Mouse (Mus musculus) limb, embryonic 14.5 days (tissue): ENCODE measurements around the gene Klc1. TPM values are rescaled to one million over a fixed set of nuclear protein-coding genes. Genes with fewer than 3 reads are reported as not detected.

Source experiments
- ATAC-seq: fragments of 200-750 bp; cut with Nextera tagmentation; 2 replicates; pipeline ENCODE4 v1.8.0; 2017; ENCODE audit warnings: low read depth, moderate number of reproducible peaks, moderate TSS enrichment; ENCODE audit not compliant: low FRiP score
- DNase-seq: peaks from one replicate; pipeline ENCODE4 v3.0.0-alpha.2; 2015; ENCODE audit warnings: low spot score
- H3K27ac ChIP-seq: fragments of 300-500 bp; sonication (generic); replicated peaks from 2 replicates; pipeline ENCODE4 v1.5.1; 2014; ENCODE audit warnings: low read depth, mild to moderate bottlenecking, low read length, moderate library complexity, mixed read lengths
- H3K27me3 ChIP-seq: fragments of 300-500 bp; sonication (generic); 2 replicates; pipeline ENCODE4 v1.6.1; 2014; ENCODE audit warnings: low read length, mixed read lengths; ENCODE audit not compliant: control insufficient read depth, insufficient read depth
- H3K36me3 ChIP-seq: fragments of 300-500 bp; sonication (generic); 2 replicates; pipeline ENCODE4 v1.6.1; 2014; ENCODE audit warnings: mild to moderate bottlenecking, low read length, moderate library complexity, mixed read lengths; ENCODE audit not compliant: control insufficient read depth, insufficient read depth
- H3K4me1 ChIP-seq: fragments of 300-500 bp; sonication (generic); 2 replicates; pipeline ENCODE4 v1.6.1; 2014; ENCODE audit warnings: antibody characterized with exemption, low read length, mixed read lengths; ENCODE audit not compliant: control insufficient read depth, insufficient read depth
- H3K4me2 ChIP-seq: fragments of 300-500 bp; sonication (generic); replicated peaks from 2 replicates; pipeline ENCODE4 v1.6.1; 2014; ENCODE audit warnings: low read depth, mild to moderate bottlenecking, low read length, moderate library complexity; ENCODE audit not compliant: severe bottlenecking
- H3K4me3 ChIP-seq: fragments of 300-500 bp; sonication (generic); replicated peaks from 2 replicates; pipeline ENCODE4 v1.5.1; 2014; ENCODE audit warnings: low read length
- H3K9ac ChIP-seq: fragments of 300-500 bp; sonication (generic); 2 replicates; pipeline ENCODE4 v1.6.1; 2014; ENCODE audit warnings: mild to moderate bottlenecking, low read depth, low read length, moderate library complexity; ENCODE audit not compliant: severe bottlenecking
- H3K9me3 ChIP-seq: fragments of 300-500 bp; sonication (generic); 2 replicates; pipeline ENCODE4 v1.6.1; 2016; ENCODE audit warnings: low read length; ENCODE audit not compliant: control insufficient read depth
- POLR2A ChIP-seq: fragments of 200-500 bp; IDR thresholded peaks from 2 replicates; pipeline ENCODE4 v1.8.0; 2012; ENCODE audit warnings: inconsistent platforms, mild to moderate bottlenecking, moderate library complexity, borderline replicate concordance; ENCODE audit not compliant: insufficient read depth, insufficient read length; ENCODE audit errors: extremely low read depth
- WGBS: fragments of 180-500 bp; shearing (Covaris S2); extraction: QIAGEN DNeasy Blood & Tissue Kit; methylation state at CpG from one replicate; pipeline ENCODE4 v1.1.7; 2014; 5-methylcytosine and 5-hydroxymethylcytosine counted together
- polyA plus RNA-seq, 2 experiments: library from polyadenylated mRNA; depleted of rRNA in 1 of 2; stranded (reverse) in 1 of 2; unstranded in 1 of 2; fragments of >200 nt; fragmentation: Nextera tagmentation in 1 of 2; extraction: Ambion mirVana in 1 of 2; gene quantifications; 2 replicates each; pipeline versions ENCODE4 v1.2.1 to v1.2.3; 2012 to 2014

Klc1 gene
- polyA plus RNA-seq, 2 experiments = 104 to 137 TPM

DNA sequence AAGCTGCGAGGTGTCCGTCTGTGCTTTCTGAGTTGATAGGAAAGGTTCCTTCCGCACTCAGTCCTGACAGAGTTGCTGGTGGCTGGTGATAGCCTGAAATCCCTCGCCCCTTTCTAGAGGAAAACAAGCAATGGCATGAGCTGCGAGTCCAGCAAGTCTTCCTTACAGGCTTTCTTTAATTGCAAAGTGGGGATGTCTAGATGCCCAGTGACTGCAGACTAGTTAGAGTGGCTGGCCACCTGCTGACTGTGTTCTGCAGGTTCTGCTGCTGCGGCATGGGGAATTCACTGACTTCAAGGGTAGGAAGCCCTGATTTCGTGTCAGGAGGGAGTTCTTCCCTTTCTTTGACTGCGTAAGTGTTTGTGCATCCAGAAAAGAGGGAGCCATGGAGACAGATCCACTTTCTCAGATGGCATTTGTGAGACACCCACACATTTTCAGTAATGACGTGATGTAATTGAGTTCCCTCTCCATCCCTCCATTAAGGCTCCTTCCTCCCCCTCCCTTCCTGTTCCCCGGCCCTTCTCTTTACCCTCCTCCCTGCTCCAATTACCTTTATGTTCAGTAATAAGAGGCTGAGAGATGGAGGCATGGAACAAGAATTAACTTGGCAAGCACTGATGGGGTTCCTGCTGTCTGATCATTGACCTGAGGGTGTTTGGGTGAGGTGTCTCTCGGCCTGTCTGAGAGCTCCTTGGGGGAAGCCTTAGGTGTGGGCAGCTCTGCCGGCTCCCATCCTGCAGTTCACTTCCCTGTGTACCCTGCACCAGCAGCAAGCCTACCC lies 33.1 kb upstream of the Klc1 start:
- Histone ChIP-seq H3K9me3 (no peaks in the 10 kb centered on the region), H3K4me3 (no peak overlapping the region), H3K4me2 (no peak overlapping the region), H3K36me3 (peaks cover 36% of the 10 kb centered on the region), H3K27ac (peak overlapping the region; percentile 55), H3K9ac (no peak overlapping the region), H3K4me1 (no peaks in the 10 kb centered on the region), H3K27me3 (no peaks in the 10 kb centered on the region)
- WGBS = 75% methylated on average over 12 of the region's 12 CpGs
- ATAC-seq (no peak), DNase-seq (no peak)
- no peak for TF ChIP-seq POLR2A

DNA sequence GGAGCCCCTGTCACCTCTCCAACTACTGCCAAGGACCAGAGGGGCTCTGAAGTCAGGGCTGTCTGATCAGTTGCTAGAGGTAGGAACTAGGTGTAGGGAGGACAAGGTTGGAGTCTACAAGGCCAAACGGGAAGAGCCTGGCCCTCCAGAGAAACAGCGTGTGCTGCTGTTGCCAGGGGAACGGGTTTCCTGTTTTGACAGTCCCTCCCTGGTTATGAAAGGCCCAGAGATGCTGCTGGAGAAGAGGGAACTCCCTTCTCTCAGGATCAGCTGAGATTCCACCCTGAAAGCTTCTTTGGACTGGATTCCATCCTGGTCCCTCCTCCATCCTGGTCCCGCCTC lies 32.6 kb upstream of the Klc1 start:
- TF ChIP-seq POLR2A = no peak
- no peak for DNase-seq
- Histone ChIP-seq H3K4me3 (no peak overlapping the region), H3K9me3 (no peaks in the 10 kb centered on the region), H3K4me2 (no peak overlapping the region), H3K9ac (no peak overlapping the region), H3K4me1 (no peaks in the 10 kb centered on the region), H3K27me3 (no peaks in the 10 kb centered on the region), H3K36me3 (peaks cover 35% of the 10 kb centered on the region), H3K27ac (no peak overlapping the region)
- 71% methylated on average over 4 of the region's 4 CpGs for WGBS
- ATAC-seq = no peak; the same call in 1 of the 2 replicates

DNA sequence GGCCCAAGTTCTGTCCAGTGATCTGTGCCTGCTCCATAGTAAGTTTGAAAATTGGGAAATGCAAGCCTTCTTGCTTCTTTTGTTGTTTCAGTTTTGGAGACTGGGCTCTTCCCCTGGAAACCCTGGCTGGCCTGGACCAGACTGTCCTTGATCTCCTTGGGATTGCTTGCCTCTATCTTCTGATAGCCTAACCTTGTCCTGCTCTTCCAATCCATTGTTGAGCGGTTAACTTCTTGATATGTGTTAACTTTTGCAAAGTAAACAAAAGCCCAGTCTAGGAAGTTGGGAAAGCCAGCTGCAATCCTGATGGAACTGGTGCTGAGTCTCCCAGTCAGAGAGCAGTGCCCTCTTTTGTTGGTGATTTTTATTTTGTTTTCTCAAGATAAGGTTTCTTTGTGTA lies 30.7 kb upstream of the Klc1 start:
- no peak overlapping the region for H3K27ac ChIP-seq
- H3K9me3 ChIP-seq = no peaks in the 10 kb centered on the region
- 85% methylated on average over 1 of the region's 1 CpGs for whole genome bisulfite sequencing
- ATAC-seq = no peak
- no peak overlapping the region for H3K9ac ChIP-seq
- TF ChIP-seq POLR2A = no peak
- DNase-seq = no peak
- H3K4me1 ChIP-seq = no peaks in the 10 kb centered on the region
- H3K36me3 ChIP-seq = peaks cover 40% of the 10 kb centered on the region
- H3K27me3 ChIP-seq = no peaks in the 10 kb centered on the region
- H3K4me2 ChIP-seq = no peak overlapping the region
- H3K4me3 ChIP-seq = no peak overlapping the region

DNA sequence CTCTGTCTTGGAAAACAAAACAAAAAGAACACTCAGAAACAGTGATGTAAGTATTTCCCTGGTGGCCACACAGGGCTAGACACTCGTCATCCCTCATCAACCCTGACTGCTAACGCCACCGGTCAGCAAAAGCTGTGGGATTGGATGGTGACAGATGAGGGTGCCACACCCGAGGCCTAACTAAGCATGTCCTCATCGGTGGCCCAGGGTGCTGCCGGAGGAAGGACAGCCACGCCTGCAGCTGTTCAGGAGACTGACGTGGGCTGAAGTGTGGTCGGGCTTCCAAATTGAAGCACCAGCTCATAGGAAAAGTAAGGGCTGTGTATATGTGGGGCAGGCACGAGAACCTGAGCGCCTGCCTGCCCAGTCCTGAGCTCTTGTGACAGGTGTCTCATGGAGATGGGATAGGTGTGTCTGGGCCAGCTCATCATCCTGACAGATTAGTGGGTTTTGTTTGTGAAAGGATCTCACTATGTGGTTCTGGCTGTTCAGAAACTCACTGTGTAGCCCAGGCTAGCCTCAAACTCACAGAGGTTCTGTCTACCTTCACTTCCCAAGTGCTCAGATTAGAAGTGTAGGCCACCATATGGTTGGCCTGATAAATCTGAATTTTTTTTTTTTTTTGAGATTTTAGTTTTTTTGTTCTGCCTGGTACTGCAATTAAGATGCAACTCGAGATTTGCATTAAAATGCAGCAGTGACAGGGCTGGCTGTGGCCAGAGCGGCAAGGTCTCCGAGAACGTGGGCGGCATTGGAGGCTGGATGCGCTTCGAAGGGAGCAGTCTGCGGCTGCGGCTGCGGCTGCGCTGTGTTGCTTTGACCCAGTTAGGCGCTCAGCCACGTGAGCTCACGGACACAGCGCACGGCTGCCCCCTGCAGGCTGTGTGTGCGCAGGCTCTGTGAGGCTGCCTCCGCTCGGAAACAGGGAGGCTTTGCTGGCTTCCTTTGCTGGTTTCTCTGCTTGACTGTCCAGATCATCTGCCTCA lies 26.5 kb upstream of the Klc1 start:
- H3K4me3 ChIP-seq = peak overlapping the region; percentile 15; the same call in 1 of the 2 replicates

DNA sequence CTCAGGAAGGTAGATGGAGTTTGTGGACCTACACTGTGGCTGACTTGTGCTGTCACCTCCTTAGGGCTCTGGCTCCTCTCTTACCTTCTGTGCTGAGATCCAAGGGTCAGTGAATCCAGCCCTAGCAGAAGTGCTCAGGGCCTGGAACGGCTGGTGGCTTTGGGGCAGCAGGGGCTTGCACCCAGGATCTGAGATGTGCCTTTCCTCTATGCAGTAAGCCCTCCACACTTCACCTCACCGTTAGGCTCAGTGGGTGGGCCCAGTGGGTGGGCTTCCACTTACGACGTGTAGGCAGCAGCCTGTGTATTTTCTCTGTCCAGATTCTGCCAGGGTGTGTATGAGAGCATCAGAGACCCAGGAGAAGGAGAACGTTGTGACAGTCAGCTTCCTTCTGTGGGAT lies 25.7 kb upstream of the Klc1 start:
- H3K9ac ChIP-seq = peak overlapping the region; percentile 8; the same call in 1 of the 2 replicates
- 64% methylated on average over 5 of the region's 5 CpGs for WGBS
- peaks cover 12% of the 10 kb centered on the region for H3K36me3 ChIP-seq
- no peaks in the 10 kb centered on the region for H3K4me1 ChIP-seq
- H3K27me3 ChIP-seq = no peaks in the 10 kb centered on the region
- H3K9me3 ChIP-seq = no peaks in the 10 kb centered on the region
- DNase-seq (no peak), ATAC-seq (peak; percentile 2; the same call in 1 of the 2 replicates)
- H3K4me3 ChIP-seq = no peak overlapping the region
- H3K27ac ChIP-seq = no peak overlapping the region
- H3K4me2 ChIP-seq = no peak overlapping the region
- TF ChIP-seq POLR2A = no peak

More for the DNA sequence above, 26.5 kb upstream of the Klc1 start:
- Histone ChIP-seq H3K27me3 (no peaks in the 10 kb centered on the region), H3K4me1 (no peaks in the 10 kb centered on the region), H3K36me3 (peaks cover 20% of the 10 kb centered on the region), H3K9me3 (no peaks in the 10 kb centered on the region), H3K27ac (no peak overlapping the region), H3K9ac (peak overlapping the region; percentile 8; the same call in 1 of the 2 replicates), H3K4me2 (peak overlapping the region; percentile 22; the same call in 1 of the 2 replicates)
- TF ChIP-seq POLR2A = no peak
- WGBS = 34% methylated on average over 30 of the region's 30 CpGs
- DNase-seq = peak; percentile 88
- ATAC-seq = peak; percentile 91
